Mouse (Mus musculus) liver, adult 2 months (tissue): Measurements from ENCODE around the gene Wwc2. TPM values are rescaled to one million over a fixed set of nuclear protein-coding genes. Genes with fewer than 3 reads are reported as not detected.
A peak's percentile ranks its signal among the peaks of the same experiment; 100 is the strongest.

ENCODE experiments used
- DNase-seq: peaks from one replicate; pipeline ENCODE4 v3.0.0-alpha.2; 2011; ENCODE audit warnings: low read depth, low spot score; ENCODE audit errors: extremely low read depth
- H3K27ac ChIP-seq: fragments of 200-500 bp; replicated peaks from 2 replicates; pipeline ENCODE4 v1.5.1; 2012; ENCODE audit warnings: low read depth, mild to moderate bottlenecking, control low read depth, inconsistent platforms, low read length; ENCODE audit not compliant: insufficient read depth
- H3K27me3 ChIP-seq: fragments of 200-500 bp; 2 replicates; pipeline ENCODE4 v1.6.1; 2012; ENCODE audit warnings: mild to moderate bottlenecking, moderate library complexity, low read length, inconsistent platforms; ENCODE audit not compliant: control insufficient read depth, insufficient read depth
- H3K36me3 ChIP-seq: fragments of 200-500 bp; 2 replicates; pipeline ENCODE4 v1.6.1; 2012; ENCODE audit warnings: low read length, inconsistent platforms; ENCODE audit not compliant: control insufficient read depth, insufficient read depth
- H3K4me1 ChIP-seq: fragments of 200-500 bp; 2 replicates; pipeline ENCODE4 v1.6.1; 2011; ENCODE audit warnings: low read length; ENCODE audit not compliant: control insufficient read depth, insufficient read depth
- H3K4me3 ChIP-seq: fragments of 200-500 bp; 2 replicates; pipeline ENCODE4 v1.5.1; 2011; ENCODE audit warnings: low read depth, mild to moderate bottlenecking, control low read depth, low read length, moderate library complexity; ENCODE audit not compliant: insufficient read depth
- H3K79me2 ChIP-seq: fragments of 200-500 bp; 2 replicates; pipeline ENCODE4 v1.6.1; 2012; ENCODE audit warnings: inconsistent platforms, mild to moderate bottlenecking, low read length, moderate library complexity; ENCODE audit not compliant: control insufficient read depth, insufficient read depth
- H3K9ac ChIP-seq: fragments of 200-500 bp; 2 replicates; pipeline ENCODE4 v1.6.1; 2012; ENCODE audit warnings: low read depth, mild to moderate bottlenecking, control low read depth, inconsistent platforms, low read length
- CTCF ChIP-seq: fragments of 200-500 bp; IDR thresholded peaks from 2 replicates; pipeline ENCODE4 v1.5.1; 2011; ENCODE audit warnings: low read depth, low read length, control low read depth
- POLR2A ChIP-seq: fragments of 200-500 bp; IDR thresholded peaks from 2 replicates; pipeline ENCODE4 v1.6.1; 2011; ENCODE audit warnings: low read length, control low read depth; ENCODE audit not compliant: insufficient read depth; ENCODE audit errors: extremely low read depth
- WGBS: fragments of 180-500 bp; shearing (Covaris S2); methylation state at CpG from one replicate; pipeline ENCODE4 v1.1.7; 2018; 5-methylcytosine and 5-hydroxymethylcytosine counted together
- polyA plus RNA-seq: library from polyadenylated mRNA; depleted of rRNA; stranded (reverse); fragments of >200 nt; gene quantifications from 2 replicates; pipeline ENCODE4 v1.2.3, GENCODE M21; 2012
- total RNA-seq: library from RNA; depleted of rRNA; stranded (reverse); fragments of >200 nt; gene quantifications from 2 replicates; pipeline ENCODE4 v1.2.3, GENCODE M21; 2014

Wwc2 gene
- total and polyA plus RNA-seq, 2 experiments = 2.3 to 3.7 TPM

- H3K36me3 ChIP-seq = peaks cover 17% of the 10 kb centered on the region
- H3K27me3 ChIP-seq = no peaks in the 10 kb centered on the region
- no peaks in the 10 kb centered on the region for H3K79me2 ChIP-seq
- H3K4me1 ChIP-seq = no peaks in the 10 kb centered on the region
- WGBS = 89% methylated on average over 5 of the region's 5 CpGs
- no peak for DNase-seq
- H3K27ac ChIP-seq = no peak overlapping the region
- no peak overlapping the region for H3K9ac ChIP-seq
- TF ChIP-seq CTCF (no peak), POLR2A (no peak)
- H3K4me3 ChIP-seq = no peak overlapping the region
Measured at GRCm38 (mm10) chr8:47852737-47853136, 138.0 kb downstream of the Wwc2 start.

- Histone ChIP-seq H3K4me1 (no peaks in the 10 kb centered on the region), H3K9ac (no peak overlapping the region), H3K27me3 (no peaks in the 10 kb centered on the region), H3K27ac (no peak overlapping the region), H3K4me3 (no peak overlapping the region), H3K36me3 (peaks cover 18% of the 10 kb centered on the region), H3K79me2 (no peaks in the 10 kb centered on the region)
- 80% methylated on average over 12 of the region's 12 CpGs for WGBS
- peak; percentile 8 for DNase-seq
- TF ChIP-seq CTCF (no peak), POLR2A (no peak)
Measured at GRCm38 (mm10) chr8:47851824-47852502, 138.8 kb downstream of the Wwc2 start.

- TF ChIP-seq POLR2A = no peak
- TF ChIP-seq CTCF = peak; percentile 46
- WGBS = 87% methylated on average over 8 of the region's 8 CpGs
- Histone ChIP-seq H3K9ac (no peak overlapping the region), H3K27ac (no peak overlapping the region), H3K27me3 (no peaks in the 10 kb centered on the region), H3K36me3 (peaks cover 22% of the 10 kb centered on the region), H3K4me1 (no peaks in the 10 kb centered on the region), H3K4me3 (no peak overlapping the region), H3K79me2 (no peaks in the 10 kb centered on the region)
- no peak for DNase-seq
Measured at GRCm38 (mm10) chr8:47849842-47850241, 140.9 kb downstream of the Wwc2 start.

- TF ChIP-seq CTCF (no peak), POLR2A (no peak)
- Histone ChIP-seq H3K27me3 (no peaks in the 10 kb centered on the region), H3K9ac (no peak overlapping the region), H3K4me1 (no peaks in the 10 kb centered on the region), H3K27ac (no peak overlapping the region), H3K36me3 (peaks cover 27% of the 10 kb centered on the region), H3K4me3 (no peak overlapping the region), H3K79me2 (no peaks in the 10 kb centered on the region)
- 97% methylated on average over 6 of the region's 6 CpGs for WGBS
- DNase-seq = no peak
Measured at GRCm38 (mm10) chr8:47847931-47848330, 142.8 kb downstream of the Wwc2 start.

GRCm38 (mm10) chr8:47847161-47847560 is 143.6 kb downstream of the Wwc2 start:
- Histone ChIP-seq H3K4me1 (no peaks in the 10 kb centered on the region), H3K4me3 (no peak overlapping the region), H3K27me3 (no peaks in the 10 kb centered on the region), H3K79me2 (no peaks in the 10 kb centered on the region), H3K9ac (no peak overlapping the region), H3K27ac (no peak overlapping the region), H3K36me3 (peaks cover 27% of the 10 kb centered on the region)
- no peak for DNase-seq
- WGBS = 97% methylated on average over 14 of the region's 14 CpGs
- TF ChIP-seq POLR2A (no peak), CTCF (no peak)

GRCm38 (mm10) chr8:47845956-47846355 is 144.8 kb downstream of the Wwc2 start:
- Histone ChIP-seq H3K4me1 (no peaks in the 10 kb centered on the region), H3K9ac (no peak overlapping the region), H3K36me3 (peaks cover 32% of the 10 kb centered on the region), H3K27ac (no peak overlapping the region), H3K79me2 (no peaks in the 10 kb centered on the region), H3K27me3 (no peaks in the 10 kb centered on the region), H3K4me3 (no peak overlapping the region)
- DNase-seq = no peak
- WGBS = 95% methylated on average over 13 of the region's 13 CpGs
- TF ChIP-seq CTCF = no peak
- TF ChIP-seq POLR2A = no peak
